Mouse (Mus musculus): ENCODE measurements around the gene Gldc.
A peak's percentile ranks its signal among the peaks of the same experiment; 100 is the strongest.

The Gldc gene

GRCm38 (mm10) chr19:30107221-30107845 is 67.9 kb downstream of the Gldc start:
- no peak for DNase-seq (ENCODE audit: low spot score in 2 of 2)

GRCm38 (mm10) chr19:30105045-30105842 is 70.0 kb downstream of the Gldc start:
- DNase-seq (ENCODE audit: low spot score in 2 of 2), result no peak

GRCm38 (mm10) chr19:30102620-30103019 is 72.6 kb downstream of the Gldc start:
- DNase-seq (ENCODE audit: low spot score in 2 of 2), result no peak

GRCm38 (mm10) chr19:30100571-30100970 is 74.7 kb downstream of the Gldc start:
- DNase-seq (ENCODE audit: low spot score in 2 of 2), result no peak

- no peak for DNase-seq (ENCODE audit: low spot score in 2 of 2)
These were observed 78.2 kb downstream of the Gldc start for GRCm38 (mm10) chr19:30097039-30097438.

- no peak for DNase-seq (ENCODE audit: low spot score in 2 of 2)
These were observed 79.0 kb downstream of the Gldc start for GRCm38 (mm10) chr19:30096186-30096585.

- DNase-seq (ENCODE audit: low spot score in 2 of 2), result no peak
These were observed 83.5 kb downstream of the Gldc start for GRCm38 (mm10) chr19:30091644-30092295.

- DNase-seq (ENCODE audit: low spot score in 2 of 2), result no peak
These were observed 85.1 kb downstream of the Gldc start for GRCm38 (mm10) chr19:30090163-30090562.

- DNase-seq (ENCODE audit: low spot score in 2 of 2), result peak; percentile 29 to 53
These were observed 109.4 kb downstream of the Gldc start for GRCm38 (mm10) chr19:30065797-30066196.

- no peak for DNase-seq (ENCODE audit: low spot score in 2 of 2)
These were observed 121.0 kb downstream of the Gldc start for GRCm38 (mm10) chr19:30054218-30054617.

GRCm38 (mm10) chr19:30051479-30051878 is 123.8 kb downstream of the Gldc start:
- DNase-seq (ENCODE audit: low spot score in 2 of 2), result no peak

GRCm38 (mm10) chr19:30050584-30050983 is 124.6 kb downstream of the Gldc start:
- no peak for DNase-seq (ENCODE audit: low spot score in 2 of 2)

Data from right cerebral cortex, adult 2 months (tissue).